Mouse (Mus musculus): ENCODE results near the gene Dnajc2.
A peak's percentile ranks its signal among the peaks of the same experiment; 100 is the strongest.

- TF ChIP-seq POLR2A (IDR thresholded peaks at IDR 0.05; ENCODE audit: low read depth, low read length) (no peak), CTCF (IDR thresholded peaks at IDR 0.05; ENCODE audit: borderline replicate concordance, insufficient read depth, low read length) (peak; percentile 43; the same call in 1 of the 2 replicates)
Measured at GRCm38 (mm10) chr5:21732930-21733329, 52.1 kb downstream of the Dnajc2 start.
